Mouse (Mus musculus) brain, embryonic 18.5 days (tissue): Measurements from ENCODE around the gene Cpeb3.
A peak's percentile ranks its signal among the peaks of the same experiment; 100 is the strongest.
"Not testable (repeated sequence)": the region's sequence is repeated elsewhere in the genome, so short reads cannot be mapped to it uniquely, and the experiment has no call there.

Experiments used
- DNase-seq: peaks from one replicate; pipeline ENCODE4 v3.0.0-alpha.2; 2012; ENCODE audit warnings: low read depth, low spot score

Gene Cpeb3

GRCm38 (mm10) chr19:37156040-37156439 lies 52.4 kb downstream of the Cpeb3 start:
- no peak for DNase-seq

DNA sequence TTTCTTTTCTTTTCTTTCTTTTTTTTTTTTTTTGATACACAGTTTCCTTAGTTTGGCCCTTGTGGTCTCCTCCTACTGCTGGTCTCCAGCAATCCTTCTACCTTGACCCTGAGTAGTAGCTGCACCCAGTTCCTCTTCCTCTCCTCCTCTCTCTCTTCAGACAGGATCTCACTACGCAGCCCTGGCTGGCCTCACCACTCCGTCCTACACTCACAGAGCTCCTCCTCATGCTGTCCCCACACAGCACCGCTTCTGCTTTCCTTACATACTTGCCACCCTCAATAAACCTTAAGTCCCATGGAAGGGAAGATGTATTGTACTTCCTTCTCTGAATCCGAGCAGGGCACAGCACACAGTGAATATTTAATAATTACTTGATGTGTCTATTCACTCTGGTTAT lies 61.3 kb downstream of the Cpeb3 start:
- no peak for DNase-seq

DNA sequence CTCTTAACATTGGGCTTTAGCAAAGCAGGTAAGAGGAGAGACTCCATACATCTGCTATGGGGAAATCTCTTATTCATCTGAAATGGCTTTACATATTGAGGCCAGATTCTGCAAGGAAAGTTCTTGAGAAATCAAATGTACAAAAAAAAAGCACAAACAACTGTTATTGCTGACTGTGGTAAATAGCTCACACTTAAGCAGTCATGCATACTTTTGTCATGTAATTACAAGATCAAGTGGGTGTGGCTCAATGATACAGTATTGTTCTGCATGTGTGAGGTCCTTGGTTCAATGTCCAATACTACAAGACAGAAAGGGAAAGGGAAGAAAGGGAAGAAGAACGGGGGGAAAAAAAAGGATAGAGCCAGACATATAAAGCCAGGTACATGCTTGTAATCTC lies 62.6 kb downstream of the Cpeb3 start:
- DNase-seq, result no peak

DNA sequence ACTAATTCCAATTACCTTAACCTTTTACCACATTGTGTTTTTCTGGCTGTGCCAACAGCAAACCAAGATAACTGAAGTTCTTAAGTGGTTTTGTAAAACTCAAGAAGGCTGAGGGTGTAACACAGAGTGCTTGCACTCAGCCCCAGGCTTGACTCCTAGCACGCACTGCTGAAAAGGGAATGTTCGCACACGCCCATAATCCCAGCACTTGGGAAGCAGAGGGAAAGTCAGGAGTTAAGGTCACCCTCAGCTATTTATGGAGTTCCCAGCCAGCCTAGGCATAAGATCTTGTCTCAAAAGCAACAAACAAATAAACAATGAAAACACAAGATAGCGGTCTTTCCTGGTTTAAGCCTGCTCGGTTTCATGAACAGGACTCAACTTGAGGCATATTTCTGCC lies 63.0 kb downstream of the Cpeb3 start:
- no peak for DNase-seq

GRCm38 (mm10) chr19:37141623-37142022 lies 66.8 kb downstream of the Cpeb3 start:
- DNase-seq, result no peak

- DNase-seq, result no peak
These were observed 71.3 kb downstream of the Cpeb3 start for GRCm38 (mm10) chr19:37137133-37137532.

GRCm38 (mm10) chr19:37135459-37135858 lies 72.9 kb downstream of the Cpeb3 start:
- DNase-seq, result not testable (repeated sequence)

GRCm38 (mm10) chr19:37133666-37134065 lies 74.7 kb downstream of the Cpeb3 start:
- DNase-seq, result no peak

GRCm38 (mm10) chr19:37131660-37132059 lies 76.7 kb downstream of the Cpeb3 start:
- DNase-seq, result no peak

DNA sequence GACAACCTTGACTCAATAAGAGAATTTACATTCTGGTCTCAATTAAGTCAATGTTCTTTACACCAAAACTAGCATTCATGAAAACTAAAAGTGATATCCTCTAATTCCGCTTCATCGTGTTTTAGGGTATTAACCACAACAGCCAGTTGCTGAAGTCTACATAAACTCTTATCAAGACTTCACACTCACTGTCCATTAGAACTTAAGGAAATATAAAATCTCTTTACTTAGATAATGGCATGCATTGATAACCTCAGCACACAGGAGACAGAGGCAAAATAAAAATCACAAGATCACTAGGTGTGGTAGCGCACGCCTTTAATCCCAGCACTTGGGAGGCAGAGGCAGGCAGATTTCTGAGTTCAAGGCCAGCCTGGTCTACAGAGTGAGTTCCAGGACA lies 79.9 kb downstream of the Cpeb3 start:
- no peak for DNase-seq

GRCm38 (mm10) chr19:37127018-37127567 lies 81.3 kb downstream of the Cpeb3 start:
- DNase-seq, result no peak

DNA sequence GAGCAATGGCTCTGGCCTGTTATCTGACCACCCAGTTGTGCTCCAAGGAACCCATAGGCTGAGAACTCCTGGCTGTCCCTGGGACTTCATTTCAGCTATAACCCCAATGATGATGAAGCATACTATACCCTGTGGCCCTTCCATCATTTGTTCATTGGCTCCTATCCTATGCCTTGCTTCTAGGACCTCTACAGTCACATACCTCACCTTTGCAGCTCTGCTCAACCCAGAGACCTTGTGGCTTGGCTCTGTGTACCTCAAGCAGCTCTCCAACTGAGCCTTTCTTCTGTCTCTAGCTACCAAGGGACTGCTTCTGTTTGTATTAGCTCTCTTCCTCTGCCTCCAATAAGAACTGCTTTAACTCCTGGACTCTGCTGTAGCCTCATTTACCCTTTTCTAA lies 83.4 kb downstream of the Cpeb3 start:
- DNase-seq, result no peak

DNA sequence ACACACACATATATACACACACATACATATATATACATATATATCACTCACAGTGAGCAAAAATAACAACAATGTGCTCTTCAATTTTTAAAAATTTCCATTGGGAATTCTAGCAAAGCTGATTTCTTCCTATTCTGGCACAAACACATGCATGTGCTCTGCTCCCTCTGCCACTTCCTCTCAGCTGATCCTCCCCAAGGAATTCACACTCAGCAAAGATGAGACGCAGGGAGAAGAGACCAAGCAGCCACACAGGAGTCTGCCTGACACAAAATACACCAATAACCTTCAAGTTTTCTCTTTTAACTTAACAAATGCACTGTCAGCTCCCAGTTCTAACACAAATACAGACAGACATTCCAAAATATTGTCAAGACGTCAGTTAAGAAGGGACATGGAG lies 89.1 kb downstream of the Cpeb3 start:
- no peak for DNase-seq

DNA sequence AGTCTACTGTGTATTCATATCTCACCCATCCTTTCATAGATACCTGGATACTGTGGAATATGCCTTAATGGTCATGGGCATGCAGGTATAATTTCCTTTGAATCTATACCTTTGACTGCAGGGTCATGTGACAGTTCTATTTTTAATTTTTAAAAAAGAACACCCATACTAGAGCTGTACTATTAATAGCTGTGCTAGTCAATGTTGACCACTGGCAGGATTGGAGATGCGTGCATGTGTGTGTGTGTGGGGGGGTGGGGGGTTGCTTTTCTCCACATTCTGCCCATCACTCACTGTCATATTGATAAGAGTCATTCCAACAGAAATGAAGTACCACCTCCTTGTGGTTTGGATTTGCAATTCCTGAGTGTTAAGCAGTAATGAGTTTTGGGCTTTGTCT lies 92.6 kb downstream of the Cpeb3 start:
- no peak for DNase-seq

DNA sequence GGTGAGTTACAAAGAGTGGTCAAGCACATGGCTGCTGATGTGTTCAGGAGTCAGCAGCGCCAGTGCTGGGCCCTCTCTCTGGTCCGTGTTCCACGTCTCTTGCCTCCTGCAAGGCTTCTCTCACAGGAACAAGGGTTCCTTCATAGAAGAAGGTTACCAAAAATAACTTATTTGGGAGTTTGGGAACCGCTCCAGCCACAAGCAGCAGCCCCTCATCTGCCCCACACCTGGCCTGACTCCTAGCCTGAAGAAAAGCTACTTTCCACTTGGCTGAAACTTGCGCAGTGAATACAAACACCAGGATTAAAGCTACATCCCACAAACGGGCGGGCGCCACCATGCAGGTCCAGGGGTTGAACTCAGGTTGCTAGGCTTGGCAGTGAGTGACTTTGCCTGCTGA lies 93.0 kb downstream of the Cpeb3 start:
- no peak for DNase-seq

DNA sequence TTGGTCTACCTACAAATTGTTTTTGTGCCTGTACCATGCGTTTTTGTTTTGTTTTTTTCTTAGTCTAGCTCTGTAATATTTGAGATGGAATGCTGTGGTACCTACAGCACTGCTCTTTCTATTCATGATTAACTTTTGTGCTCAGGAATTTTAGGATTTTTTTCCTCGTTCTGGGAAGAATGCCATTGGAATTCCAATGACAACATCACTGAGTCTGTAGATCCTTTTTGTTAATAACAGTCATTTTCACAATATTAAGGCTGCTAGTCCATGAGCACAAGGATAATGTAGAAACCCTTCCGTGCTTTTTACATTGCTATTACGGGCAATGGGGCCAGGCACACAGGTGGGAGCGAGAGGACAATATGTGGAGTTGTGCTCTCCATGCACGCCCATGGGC lies 96.6 kb downstream of the Cpeb3 start:
- no peak for DNase-seq

DNA sequence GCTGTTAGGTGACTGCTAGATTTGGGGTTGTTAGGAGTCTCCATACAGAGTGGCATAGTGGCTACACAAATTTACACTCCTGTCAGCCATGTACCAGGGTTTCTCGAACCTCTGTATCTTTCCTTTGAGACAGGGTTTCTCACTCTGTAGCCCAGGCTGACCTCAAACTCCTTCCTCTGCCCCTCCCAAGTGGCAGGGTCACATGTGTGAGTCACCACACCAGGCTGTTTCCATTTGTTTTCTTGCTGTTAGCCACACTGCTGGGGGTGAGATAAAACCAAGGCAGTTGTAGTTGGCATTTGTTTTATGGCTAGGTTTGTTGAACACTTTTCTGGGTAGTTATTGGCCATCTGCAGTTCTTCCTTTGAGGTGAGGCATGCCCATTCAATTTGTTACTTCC lies 97.9 kb downstream of the Cpeb3 start:
- DNase-seq, result no peak

DNA sequence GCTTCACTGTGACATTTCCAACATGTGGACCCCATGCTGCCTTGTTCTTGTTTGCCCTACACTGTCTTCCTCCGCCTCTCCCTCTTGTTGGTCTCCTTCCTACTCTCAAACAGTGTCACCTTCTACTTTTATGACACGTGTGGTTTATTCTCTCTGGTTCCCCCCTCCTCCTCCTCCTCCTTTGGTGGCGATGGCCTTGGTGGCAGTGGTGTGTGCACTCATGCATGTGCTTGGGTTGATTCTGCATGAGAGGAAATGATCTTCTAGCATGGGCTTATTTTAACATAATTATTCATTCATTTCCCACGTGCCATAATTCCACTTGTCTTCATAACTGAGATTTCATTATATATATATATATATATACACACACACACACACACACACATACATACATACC lies 98.5 kb downstream of the Cpeb3 start:
- DNase-seq, result no peak

DNA sequence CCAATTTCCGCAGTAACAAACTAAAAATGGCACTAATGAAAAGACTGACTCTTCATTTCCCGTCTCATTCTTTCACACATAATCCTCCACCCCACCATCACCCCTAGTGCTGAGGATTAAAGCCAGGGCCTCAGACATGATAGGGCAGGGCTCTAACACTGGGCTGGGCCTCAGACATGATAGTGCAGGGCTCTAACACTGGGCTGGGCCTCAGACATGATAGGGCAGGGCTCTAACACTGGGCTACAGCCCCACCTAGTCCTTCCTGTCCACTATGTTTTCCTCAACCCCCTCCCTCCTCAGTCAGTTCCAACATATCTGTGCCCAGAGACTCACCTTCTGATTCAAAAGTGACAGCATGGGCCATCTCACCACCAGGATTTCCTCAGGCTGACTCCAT lies 107.7 kb downstream of the Cpeb3 start:
- DNase-seq, result no peak

- DNase-seq, result no peak
These were observed 112.6 kb downstream of the Cpeb3 start for GRCm38 (mm10) chr19:37095666-37096330.

DNA sequence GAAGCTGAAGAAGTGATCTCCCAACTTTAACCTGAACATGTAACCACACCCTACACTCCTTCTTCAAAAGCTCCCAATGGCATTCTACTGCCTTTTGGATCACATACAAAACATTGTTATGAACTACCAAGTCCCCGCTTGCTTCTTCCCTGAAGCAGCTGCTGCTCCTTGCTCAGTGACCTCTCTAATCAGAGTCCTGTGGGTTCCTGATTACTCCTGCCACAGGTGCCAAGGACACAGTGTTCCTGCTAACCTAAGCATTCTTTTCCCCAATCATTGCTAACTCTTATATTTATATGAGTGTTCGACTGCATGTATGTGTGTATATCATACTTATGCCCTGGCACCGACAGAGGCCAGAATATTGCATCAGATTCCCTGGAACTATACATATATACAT lies 115.2 kb downstream of the Cpeb3 start:
- DNase-seq, result no peak

- DNase-seq, result peak; percentile 4
These were observed 118.0 kb downstream of the Cpeb3 start for GRCm38 (mm10) chr19:37090146-37091061.
